Comparison of ENCODE assay signal across 12 mouse cellular contexts in genomic region chr11:88626576-88626975, GRCm38 (mm10).
A peak's percentile ranks its signal among the peaks of the same experiment; 100 is the strongest.
DNase-seq lines count a peak whose midpoint lies in the region; ATAC-seq and TF ChIP-seq lines count a peak whose summit lies in the region.
"Had no signal": no experiment of that assay in that cellular context is flagged by ENCODE, and none has a peak within 500 bp of the region (broad histone marks: within the 10 kb centered on the region; RNA-seq: fewer than 3 reads in every experiment).

No protein-coding gene starts in this region.

- 61% methylated on average over 8 of the region's 8 CpGs for WGBS in kidney, embryonic 14.5 days
- WGBS in heart, embryonic 16.5 days = 62% methylated on average over 8 of the region's 8 CpGs
- WGBS in kidney, postnatal 0 days = 70% methylated on average over 8 of the region's 8 CpGs

- H3K4me2 ChIP-seq in kidney, embryonic 14.5 days (replicated peaks; ENCODE audit: low read depth, low read length) = no peak overlapping the region
- H3K4me2 ChIP-seq in heart, embryonic 16.5 days (ENCODE audit: low read depth, low read length) = no peak overlapping the region
- no peak overlapping the region for H3K4me2 ChIP-seq in kidney, postnatal 0 days (ENCODE audit: low read length)

- H3K9me3 ChIP-seq in kidney, embryonic 14.5 days (ENCODE audit: control insufficient read depth, low read length) = no peaks in the 10 kb centered on the region
- H3K9me3 ChIP-seq in heart, embryonic 16.5 days (replicated peaks; ENCODE audit: control insufficient read depth, low read length) = no peaks in the 10 kb centered on the region
- no peaks in the 10 kb centered on the region for H3K9me3 ChIP-seq in kidney, postnatal 0 days (replicated peaks; ENCODE audit: low read length)

- no peak overlapping the region for H3K4me3 ChIP-seq in kidney, embryonic 14.5 days (ENCODE audit: low read length)
- no peak overlapping the region for H3K4me3 ChIP-seq in heart, embryonic 16.5 days (ENCODE audit: low read length)
- no peak overlapping the region for H3K4me3 ChIP-seq in kidney, postnatal 0 days (replicated peaks; ENCODE audit: low read depth, low read length)
- H3K4me3 ChIP-seq: erythroblast, embryonic 14.5 days had no signal

- no peak overlapping the region for H3K27ac ChIP-seq in kidney, embryonic 14.5 days (ENCODE audit: low read depth, low read length)
- peak overlapping the region; percentile 83 for H3K27ac ChIP-seq in heart, embryonic 16.5 days (ENCODE audit: low read length)
- H3K27ac ChIP-seq in kidney, postnatal 0 days = peak overlapping the region; percentile 67
- H3K27ac ChIP-seq: liver, embryonic 14.5 days had no signal

- no peak for TF ChIP-seq CTCF in kidney, postnatal 0 days (IDR thresholded peaks at IDR 0.05; ENCODE audit: low read depth)

- peaks cover 5% of the 10 kb centered on the region; the same call in 1 of the 2 replicates for H3K36me3 ChIP-seq in kidney, embryonic 14.5 days (ENCODE audit: control insufficient read depth, insufficient read depth, low read length)
- H3K36me3 ChIP-seq in heart, embryonic 16.5 days (ENCODE audit: control insufficient read depth, insufficient read depth) = no peaks in the 10 kb centered on the region
- H3K36me3 ChIP-seq in kidney, postnatal 0 days (ENCODE audit: insufficient read depth, low read length) = no peaks in the 10 kb centered on the region

- H3K27me3 ChIP-seq in kidney, embryonic 14.5 days (ENCODE audit: control insufficient read depth, insufficient read depth, low read length) = no peaks in the 10 kb centered on the region
- H3K27me3 ChIP-seq in heart, embryonic 16.5 days (ENCODE audit: control insufficient read depth, insufficient read depth, low read length) = no peaks in the 10 kb centered on the region
- H3K27me3 ChIP-seq in kidney, postnatal 0 days (ENCODE audit: insufficient read depth, low read length) = no peaks in the 10 kb centered on the region

- no peak overlapping the region for H3K9ac ChIP-seq in kidney, embryonic 14.5 days (ENCODE audit: low read depth, low read length)
- 0 out of 2 replicates have a peak overlapping the region, but pooled peaks have one; percentile 19 for H3K9ac ChIP-seq in heart, embryonic 16.5 days (ENCODE audit: low read length)
- H3K9ac ChIP-seq in kidney, postnatal 0 days (ENCODE audit: low read depth, low read length) = no peak overlapping the region
- H3K9ac ChIP-seq: liver, embryonic 14.5 days had no signal

- H3K4me1 ChIP-seq in kidney, embryonic 14.5 days (ENCODE audit: control insufficient read depth, insufficient read depth, low read length) = peaks cover 81% of the 10 kb centered on the region
- H3K4me1 ChIP-seq in heart, embryonic 16.5 days (ENCODE audit: control insufficient read depth, insufficient read depth, low read length) = peaks cover 69% of the 10 kb centered on the region
- H3K4me1 ChIP-seq in kidney, postnatal 0 days (replicated peaks; ENCODE audit: insufficient read depth, low read length) = peaks cover 64% of the 10 kb centered on the region

- ATAC-seq in kidney, embryonic 14.5 days (ENCODE audit: low FRiP score, low TSS enrichment) = no peak
- no peak; the same call in 1 of the 2 replicates for ATAC-seq in heart, embryonic 16.5 days (replicated peaks; ENCODE audit: extremely low read depth, insufficient read depth, low FRiP score)
- no peak for ATAC-seq in kidney, postnatal 0 days (replicated peaks; ENCODE audit: low FRiP score, low read depth)
- no peak for ATAC-seq in megakaryocyte progenitor cell, adult 5-6 weeks (replicated peaks; ENCODE audit: poor library complexity)

- peak; percentile 61 for DNase-seq in kidney, adult 11 months
- peak; percentile 40 for DNase-seq in brain, adult 2 months (ENCODE audit: low read depth, low spot score)
- no peak for DNase-seq in kidney, postnatal 0 days (ENCODE audit: low spot score)
- DNase-seq in ovary, postnatal 36 days (ENCODE audit: low spot score) = no peak
- DNase-seq in spleen, postnatal 14 days (ENCODE audit: low spot score in 2 of 2) = no peak
- DNase-seq: cerebellum, adult 9-11 months; right cerebral cortex, postnatal 25 days had no signal

Comparison
In these comparisons a context has a peak if more than half of its experiments do, and no peak if none do; other contexts are left out.
1. DNase-seq: peak in kidney, adult 11 months (single experiment) and brain, adult 2 months (single experiment); none in kidney, postnatal 0 days (single experiment), ovary, postnatal 36 days (single experiment) and spleen, postnatal 14 days (0 of 2).